Mouse (Mus musculus) kidney, adult 2 months (tissue): ENCODE measurements around the gene Stx7.

Experiments used
- CTCF ChIP-seq: fragments of 200-500 bp; conservative IDR thresholded peaks from 2 replicates; pipeline ENCODE4 v1.5.1; 2011; ENCODE audit warnings: low read depth, mild to moderate bottlenecking, control low read depth, low read length, moderate library complexity, mixed read lengths; ENCODE audit not compliant: insufficient read depth, insufficient read length
- POLR2A ChIP-seq: fragments of 200-500 bp; IDR thresholded peaks from one replicate; pipeline ENCODE4 v1.6.1; 2011; ENCODE audit warnings: low read depth, low read length, control low read depth

DNA sequence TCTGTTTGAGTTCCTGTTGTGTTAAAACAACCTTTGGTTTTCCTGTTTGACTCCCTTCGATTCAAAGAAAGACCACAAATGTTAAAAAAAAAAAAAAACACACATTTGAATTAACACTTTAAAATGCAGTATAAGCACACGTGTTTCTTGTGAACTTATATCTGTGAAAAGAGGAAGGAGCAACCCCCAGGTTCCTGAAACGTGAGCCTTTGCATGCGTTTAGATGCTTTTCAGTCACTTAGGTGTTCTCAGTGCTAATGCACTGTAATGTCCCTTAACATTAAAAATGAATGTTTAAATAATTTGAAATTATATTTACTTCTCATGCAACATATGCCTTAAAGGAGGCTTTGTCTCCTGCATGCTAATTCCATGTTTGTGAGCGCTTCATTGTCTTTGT is 41.4 kb upstream of the Stx7 start:
- TF ChIP-seq CTCF (no peak), POLR2A (no peak)
